Mouse (Mus musculus): ENCODE data around the gene Syt9. TPM values are rescaled to one million over a fixed set of nuclear protein-coding genes. Genes with fewer than 3 reads are reported as not detected.

Gene Syt9
- polyA plus RNA-seq, 1 experiment from 2014 or later: 7.7 TPM

- no peak for ATAC-seq (ENCODE audit: low read depth)
- Histone ChIP-seq H3K27ac (replicated peaks) (no peak overlapping the region), H3K9me3 (no peaks in the 10 kb centered on the region), H3K27me3 (no peaks in the 10 kb centered on the region), H3K9ac (no peak overlapping the region), H3K36me3 (no peaks in the 10 kb centered on the region), H3K4me3 (no peak overlapping the region), H3K4me1 (replicated peaks) (no peaks in the 10 kb centered on the region), H3K4me2 (no peak overlapping the region)
- 70% methylated on average over 2 of the region's 2 CpGs for WGBS
These were observed 22.2 kb downstream of the Syt9 start for GRCm38 (mm10) chr7:107392749-107393148.

GRCm38 (mm10) chr7:107400061-107400799 lies 29.7 kb downstream of the Syt9 start:
- ATAC-seq (ENCODE audit: low read depth): no peak
- Histone ChIP-seq H3K9me3 (no peaks in the 10 kb centered on the region), H3K27ac (replicated peaks) (no peak overlapping the region), H3K27me3 (no peaks in the 10 kb centered on the region), H3K4me1 (replicated peaks) (no peaks in the 10 kb centered on the region), H3K36me3 (no peaks in the 10 kb centered on the region), H3K9ac (no peak overlapping the region), H3K4me3 (no peak overlapping the region), H3K4me2 (no peak overlapping the region)
- WGBS: 92% methylated on average over 15 of the region's 15 CpGs

GRCm38 (mm10) chr7:107403261-107403660 lies 32.7 kb downstream of the Syt9 start:
- Histone ChIP-seq H3K27me3 (no peaks in the 10 kb centered on the region), H3K4me1 (replicated peaks) (no peaks in the 10 kb centered on the region), H3K27ac (replicated peaks) (no peak overlapping the region), H3K36me3 (no peaks in the 10 kb centered on the region), H3K9me3 (no peaks in the 10 kb centered on the region), H3K4me3 (no peak overlapping the region), H3K9ac (no peak overlapping the region), H3K4me2 (no peak overlapping the region)
- ATAC-seq (ENCODE audit: low read depth): no peak
- WGBS: 88% methylated on average over 3 of the region's 3 CpGs

GRCm38 (mm10) chr7:107414928-107415327 lies 44.4 kb downstream of the Syt9 start:
- ATAC-seq (ENCODE audit: low read depth): no peak
- no peak overlapping the region for H3K27ac ChIP-seq (replicated peaks)
- WGBS: 89% methylated on average over 6 of the region's 6 CpGs
- H3K9ac ChIP-seq: no peak overlapping the region
- no peak overlapping the region for H3K4me3 ChIP-seq
- no peaks in the 10 kb centered on the region for H3K27me3 ChIP-seq
- no peaks in the 10 kb centered on the region for H3K36me3 ChIP-seq
- no peak overlapping the region for H3K4me2 ChIP-seq
- no peaks in the 10 kb centered on the region for H3K9me3 ChIP-seq
- H3K4me1 ChIP-seq (replicated peaks): no peaks in the 10 kb centered on the region

GRCm38 (mm10) chr7:107417043-107417850 lies 46.7 kb downstream of the Syt9 start:
- WGBS: 77% methylated on average over 3 of the region's 3 CpGs

GRCm38 (mm10) chr7:107437381-107437780 lies 66.9 kb downstream of the Syt9 start:
- Histone ChIP-seq H3K4me3 (no peak overlapping the region), H3K27me3 (no peaks in the 10 kb centered on the region), H3K9ac (no peak overlapping the region), H3K4me2 (no peak overlapping the region), H3K4me1 (replicated peaks) (no peaks in the 10 kb centered on the region), H3K27ac (replicated peaks) (no peak overlapping the region), H3K9me3 (no peaks in the 10 kb centered on the region), H3K36me3 (no peaks in the 10 kb centered on the region)
- 88% methylated on average over 3 of the region's 3 CpGs for WGBS
- no peak for ATAC-seq (ENCODE audit: low read depth)

More at GRCm38 (mm10) chr7:107417043-107417850, 46.7 kb downstream of the Syt9 start:
- H3K36me3 ChIP-seq: no peaks in the 10 kb centered on the region
- no peaks in the 10 kb centered on the region for H3K27me3 ChIP-seq
- ATAC-seq (ENCODE audit: low read depth): no peak
- H3K27ac ChIP-seq (replicated peaks): no peak overlapping the region
- H3K9ac ChIP-seq: no peak overlapping the region
- H3K4me1 ChIP-seq (replicated peaks): no peaks in the 10 kb centered on the region
- H3K4me2 ChIP-seq: no peak overlapping the region
- no peaks in the 10 kb centered on the region for H3K9me3 ChIP-seq
- H3K4me3 ChIP-seq: no peak overlapping the region

- H3K9me3 ChIP-seq: no peaks in the 10 kb centered on the region
- no peaks in the 10 kb centered on the region for H3K4me1 ChIP-seq (replicated peaks)
- no peak overlapping the region for H3K4me3 ChIP-seq
- H3K27me3 ChIP-seq: no peaks in the 10 kb centered on the region
- H3K4me2 ChIP-seq: no peak overlapping the region
- no peak overlapping the region for H3K27ac ChIP-seq (replicated peaks)
- no peak overlapping the region for H3K9ac ChIP-seq
- ATAC-seq (ENCODE audit: low read depth): no peak
- no peaks in the 10 kb centered on the region for H3K36me3 ChIP-seq
These were observed 74.1 kb downstream of the Syt9 start for GRCm38 (mm10) chr7:107444579-107444978.

GRCm38 (mm10) chr7:107454660-107455059 lies 84.1 kb downstream of the Syt9 start:
- Histone ChIP-seq H3K36me3 (no peaks in the 10 kb centered on the region), H3K27ac (replicated peaks) (peak overlapping the region; percentile 64; the same call in 1 of the 2 replicates), H3K9me3 (no peaks in the 10 kb centered on the region), H3K9ac (no peak overlapping the region), H3K27me3 (no peaks in the 10 kb centered on the region), H3K4me2 (no peak overlapping the region), H3K4me1 (replicated peaks) (peaks cover 7% of the 10 kb centered on the region; the same call in 1 of the 2 replicates), H3K4me3 (no peak overlapping the region)
- ATAC-seq (ENCODE audit: low read depth): peak; percentile 52; the same call in 1 of the 2 replicates
- WGBS: 69% methylated on average over 2 of the region's 2 CpGs

GRCm38 (mm10) chr7:107455118-107455521 lies 84.6 kb downstream of the Syt9 start:
- ATAC-seq (ENCODE audit: low read depth): peak; percentile 91
- Histone ChIP-seq H3K27me3 (no peaks in the 10 kb centered on the region), H3K27ac (replicated peaks) (peak overlapping the region; percentile 64), H3K4me1 (replicated peaks) (peaks cover 7% of the 10 kb centered on the region; the same call in 1 of the 2 replicates), H3K4me3 (no peak overlapping the region), H3K9me3 (no peaks in the 10 kb centered on the region), H3K9ac (no peak overlapping the region), H3K4me2 (no peak overlapping the region), H3K36me3 (no peaks in the 10 kb centered on the region)
- 56% methylated on average over 5 of the region's 5 CpGs for WGBS

- H3K9ac ChIP-seq: no peak overlapping the region
- 91% methylated on average over 4 of the region's 4 CpGs for WGBS
- H3K27me3 ChIP-seq: no peaks in the 10 kb centered on the region
- H3K4me3 ChIP-seq: no peak overlapping the region
- H3K9me3 ChIP-seq: no peaks in the 10 kb centered on the region
- no peak overlapping the region for H3K4me2 ChIP-seq
- H3K36me3 ChIP-seq: no peaks in the 10 kb centered on the region
- no peak overlapping the region for H3K27ac ChIP-seq (replicated peaks)
- no peaks in the 10 kb centered on the region for H3K4me1 ChIP-seq (replicated peaks)
- no peak for ATAC-seq (ENCODE audit: low read depth)
These were observed 90.6 kb downstream of the Syt9 start for GRCm38 (mm10) chr7:107461167-107461566.

GRCm38 (mm10) chr7:107461699-107462440 lies 91.3 kb downstream of the Syt9 start:
- no peak overlapping the region for H3K27ac ChIP-seq (replicated peaks)
- WGBS: 79% methylated on average over 1 of the region's 1 CpGs
- H3K9me3 ChIP-seq: no peaks in the 10 kb centered on the region

GRCm38 (mm10) chr7:107462962-107463361 lies 92.4 kb downstream of the Syt9 start:
- Histone ChIP-seq H3K36me3 (no peaks in the 10 kb centered on the region), H3K4me1 (replicated peaks) (no peaks in the 10 kb centered on the region), H3K9ac (no peak overlapping the region), H3K27ac (replicated peaks) (no peak overlapping the region), H3K27me3 (no peaks in the 10 kb centered on the region), H3K4me2 (no peak overlapping the region), H3K4me3 (no peak overlapping the region), H3K9me3 (no peaks in the 10 kb centered on the region)
- 40% methylated on average over 3 of the region's 3 CpGs for WGBS
- ATAC-seq (ENCODE audit: low read depth): no peak

More at GRCm38 (mm10) chr7:107461699-107462440, 91.3 kb downstream of the Syt9 start:
- H3K27me3 ChIP-seq: no peaks in the 10 kb centered on the region
- H3K9ac ChIP-seq: no peak overlapping the region
- H3K4me3 ChIP-seq: no peak overlapping the region
- no peak for ATAC-seq (ENCODE audit: low read depth)
- no peak overlapping the region for H3K4me2 ChIP-seq
- no peaks in the 10 kb centered on the region for H3K36me3 ChIP-seq
- H3K4me1 ChIP-seq (replicated peaks): no peaks in the 10 kb centered on the region
